Mouse (Mus musculus) spleen, postnatal 14 days (tissue): Measurements from ENCODE around the gene Stag3.
A peak's percentile ranks its signal among the peaks of the same experiment; 100 is the strongest.

Source experiments
- DNase-seq, 2 experiments: peaks; one replicate each; pipeline ENCODE4 v3.0.0; 2021 to 2022; ENCODE audit warnings: low spot score in 2 of 2

The Stag3 gene

DNA sequence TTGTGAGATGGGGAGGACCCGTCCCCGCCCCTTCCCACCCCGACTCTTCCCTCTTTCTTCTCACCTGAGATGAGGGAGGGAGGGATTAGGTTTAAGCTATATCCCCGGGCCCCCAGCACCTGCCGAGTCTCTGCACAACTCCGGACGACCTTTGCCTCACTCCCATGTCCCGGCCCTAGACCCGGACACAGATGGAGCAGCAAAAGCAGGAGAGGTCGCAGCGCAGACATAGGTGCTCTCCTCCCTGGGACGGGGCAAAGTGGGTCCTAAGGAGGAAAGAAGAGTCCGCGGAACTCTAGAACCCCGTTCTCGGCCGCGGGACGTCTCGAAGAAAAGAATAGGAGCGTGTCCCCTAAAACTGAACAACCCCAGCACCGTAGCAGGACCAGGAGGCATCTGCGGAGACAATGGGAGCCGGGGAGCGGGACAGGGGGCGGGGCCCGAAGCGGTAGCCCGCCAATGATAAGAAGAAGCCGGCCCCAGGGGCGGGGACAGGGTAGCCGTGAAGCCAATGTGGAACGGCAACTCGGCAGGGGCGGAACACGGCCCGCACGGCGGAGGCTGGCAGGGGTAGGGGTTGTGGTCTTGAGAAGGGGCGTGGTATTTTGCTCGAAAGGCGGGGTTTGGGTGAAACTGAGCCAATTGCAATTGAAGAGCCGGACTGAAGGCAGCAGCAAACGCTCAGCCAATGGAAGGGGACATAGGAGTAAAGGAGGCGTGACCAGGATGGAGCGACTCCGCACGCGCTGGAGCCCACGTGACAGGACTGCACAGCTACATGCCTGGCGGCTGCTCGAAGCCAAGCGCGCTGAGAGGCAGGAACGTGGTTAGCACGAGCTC, at the start of gene Stag3, which contains the start of the genes Gm43720 and Gpc2:
Gene Stag3, plus strand, starts transcription at position 656 of the 840 bp plus-strand sequence.
Gene Gm43720, minus strand, starts transcription at position 374 of the 840 bp plus-strand sequence.
Gene Gpc2, minus strand, starts transcription at position 421 of the 840 bp plus-strand sequence.
- DNase-seq, result peak; percentile 64 to 65

GRCm38 (mm10) chr5:138233778-138234177, 46.3 kb upstream of the Stag3 start:
- DNase-seq, result no peak

GRCm38 (mm10) chr5:138234224-138234623, 45.8 kb upstream of the Stag3 start:
- DNase-seq, result no peak

DNA sequence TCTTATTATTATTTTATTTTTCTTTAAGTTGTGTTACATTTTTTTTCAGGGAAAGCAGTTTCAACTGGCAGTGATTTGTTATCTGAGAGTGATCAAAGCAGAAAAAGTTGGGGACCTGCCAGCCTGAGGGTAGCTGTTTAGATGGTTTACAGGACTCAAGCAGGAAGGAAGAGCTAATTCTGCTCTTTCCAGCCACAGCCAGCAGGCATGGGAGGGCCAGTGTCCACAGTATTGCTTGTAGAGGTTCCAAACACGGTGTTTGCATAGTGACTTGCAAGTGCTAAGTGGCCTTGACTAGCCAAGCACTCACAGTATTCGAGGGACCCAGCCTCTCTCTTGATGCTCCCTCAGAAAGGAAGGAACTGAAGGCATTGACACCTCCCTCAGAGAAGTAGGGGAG, 38.5 kb upstream of the Stag3 start:
- no peak for DNase-seq

- DNase-seq, result no peak
Measured at GRCm38 (mm10) chr5:138251144-138251543, 28.9 kb upstream of the Stag3 start.

GRCm38 (mm10) chr5:138253061-138253460, 27.0 kb upstream of the Stag3 start:
- no peak for DNase-seq

DNA sequence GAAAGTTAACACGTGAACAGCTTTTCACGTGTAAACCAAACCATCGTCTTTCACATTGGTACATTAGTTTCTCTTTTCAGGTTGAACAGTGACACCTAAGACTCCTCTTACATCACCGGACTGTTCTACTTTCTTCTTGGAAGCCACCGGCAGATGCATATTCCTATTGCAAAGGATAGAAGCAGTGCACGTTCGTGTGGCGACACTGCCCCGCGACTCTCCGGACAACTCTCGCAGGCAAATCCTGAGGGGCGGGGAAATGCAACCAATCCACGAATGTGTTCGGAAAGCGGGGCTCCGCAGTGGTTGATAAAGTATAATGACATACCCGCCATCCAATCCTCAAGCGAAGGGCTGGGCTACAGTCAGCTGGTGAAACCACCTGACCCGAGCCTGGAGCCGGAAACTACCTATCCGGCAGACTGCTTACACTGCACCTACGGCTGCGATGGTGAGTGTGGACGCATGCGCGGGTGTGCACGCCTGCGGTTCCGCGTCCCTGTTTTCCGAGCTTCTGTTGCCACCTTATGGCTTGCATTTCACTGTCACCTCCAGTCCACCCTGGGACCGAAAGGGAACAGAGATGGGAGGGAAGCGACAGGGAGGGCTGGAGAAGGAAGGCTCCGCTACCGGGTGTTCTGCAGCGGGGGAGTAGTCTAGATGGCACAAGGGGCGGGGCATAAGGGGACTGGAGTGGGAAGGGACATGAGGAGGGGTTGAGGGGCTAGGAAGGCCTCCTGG, 24.5 kb upstream of the Stag3 start, which contains the start of gene Lamtor4:
Gene Lamtor4, plus strand, starts transcription at position 130 of the 741 bp plus-strand sequence.
- peak; percentile 76 to 84 for DNase-seq

DNA sequence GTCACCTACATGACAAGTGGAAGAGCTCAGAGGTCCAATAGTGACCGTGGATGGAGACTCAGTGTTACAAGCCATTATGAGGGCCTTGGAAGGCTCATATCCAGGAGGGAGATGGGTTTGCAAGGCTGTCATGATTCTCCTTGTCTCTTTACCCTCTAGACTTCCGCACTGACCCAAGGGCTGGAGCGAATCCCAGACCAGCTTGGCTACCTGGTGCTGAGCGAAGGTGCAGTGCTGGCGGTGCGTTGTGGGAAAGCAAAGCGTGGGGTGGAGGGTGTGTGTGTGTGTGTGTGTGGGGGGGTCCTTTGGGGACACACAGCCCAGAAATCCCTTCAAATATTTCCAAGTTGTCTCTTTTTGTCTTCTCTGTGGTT, 24.0 kb upstream of the Stag3 start:
- DNase-seq, result no peak

GRCm38 (mm10) chr5:138256966-138257584, 23.0 kb upstream of the Stag3 start:
- DNase-seq, result peak in 1 of 2 experiments; percentile 31

DNA sequence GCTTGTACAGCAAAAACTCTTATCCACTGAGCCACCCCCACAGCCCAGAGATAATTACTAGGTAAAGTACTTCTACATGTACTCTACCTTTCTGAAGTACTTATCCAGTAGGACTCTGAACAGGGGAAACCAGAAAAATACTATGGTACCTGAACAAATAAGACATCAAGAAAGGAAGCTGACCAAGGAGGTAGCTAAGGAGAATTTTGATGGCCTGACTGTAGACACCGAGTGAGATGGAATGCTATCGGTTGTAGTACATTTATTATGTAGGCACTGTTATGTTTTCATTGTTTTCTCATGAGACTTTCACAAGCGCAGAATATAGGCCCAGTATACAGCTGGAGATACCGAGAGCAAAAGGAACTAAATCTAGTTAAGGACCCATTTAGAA, 22.5 kb upstream of the Stag3 start:
- DNase-seq, result no peak

- no peak for DNase-seq
Measured at GRCm38 (mm10) chr5:138258078-138258477, 22.0 kb upstream of the Stag3 start.

DNA sequence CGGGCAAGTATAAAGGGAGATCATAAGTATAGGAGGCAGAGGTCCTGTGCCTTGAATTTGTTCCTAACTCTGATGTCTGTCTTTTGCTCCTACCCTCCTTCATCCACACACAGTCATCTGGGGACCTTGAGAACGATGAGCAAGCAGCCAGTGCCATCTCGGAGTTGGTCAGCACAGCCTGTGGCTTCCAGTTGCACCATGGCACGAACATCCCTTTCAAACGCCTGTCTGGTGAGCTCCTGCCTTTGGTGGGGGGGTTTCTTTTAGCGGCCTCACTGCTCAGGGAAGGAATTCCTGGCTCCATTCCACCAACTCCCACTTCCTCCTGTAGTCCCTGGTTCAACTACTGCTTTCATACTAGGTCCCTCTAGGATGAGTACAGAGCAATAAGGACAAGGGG, 21.5 kb upstream of the Stag3 start:
- no peak for DNase-seq

DNA sequence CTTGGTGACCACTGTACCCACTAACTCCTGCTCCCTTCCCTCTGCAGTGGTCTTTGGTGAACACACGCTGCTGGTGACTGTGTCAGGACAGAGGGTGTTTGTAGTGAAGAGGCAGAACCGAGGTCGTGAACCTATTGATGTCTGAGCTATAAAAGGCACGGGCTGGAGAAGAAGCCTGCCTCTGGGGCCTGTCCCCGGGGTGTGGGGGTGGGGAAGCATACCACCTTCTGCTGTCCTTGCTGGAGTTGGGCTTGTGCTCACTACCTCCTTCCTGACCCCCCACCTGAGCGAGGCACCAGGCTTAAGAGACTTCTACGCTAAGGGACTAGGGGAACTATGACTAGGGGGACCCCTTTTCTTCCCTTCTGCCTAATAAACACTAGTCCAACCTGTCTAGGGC, 21.0 kb upstream of the Stag3 start:
- DNase-seq, result no peak

DNA sequence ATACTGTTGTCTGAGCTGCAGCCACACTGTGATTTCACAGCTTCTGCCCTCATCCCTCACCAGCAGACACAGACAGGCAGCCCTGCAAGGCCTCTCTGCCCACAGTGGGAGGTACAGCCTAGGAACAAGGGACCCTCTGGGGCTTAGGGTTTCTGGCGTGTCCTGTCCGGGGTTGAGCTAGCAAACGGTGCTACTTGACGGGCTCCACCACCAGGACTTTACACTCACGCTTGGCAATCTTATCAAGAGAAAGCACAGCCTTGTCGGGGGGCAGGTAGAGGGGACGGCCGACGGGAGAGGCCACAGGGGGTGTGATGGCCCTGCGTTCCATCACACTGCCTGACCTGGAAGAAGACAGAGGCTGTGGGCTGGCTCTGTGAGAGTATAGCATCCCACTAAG, 20.0 kb upstream of the Stag3 start:
- DNase-seq, result no peak

DNA sequence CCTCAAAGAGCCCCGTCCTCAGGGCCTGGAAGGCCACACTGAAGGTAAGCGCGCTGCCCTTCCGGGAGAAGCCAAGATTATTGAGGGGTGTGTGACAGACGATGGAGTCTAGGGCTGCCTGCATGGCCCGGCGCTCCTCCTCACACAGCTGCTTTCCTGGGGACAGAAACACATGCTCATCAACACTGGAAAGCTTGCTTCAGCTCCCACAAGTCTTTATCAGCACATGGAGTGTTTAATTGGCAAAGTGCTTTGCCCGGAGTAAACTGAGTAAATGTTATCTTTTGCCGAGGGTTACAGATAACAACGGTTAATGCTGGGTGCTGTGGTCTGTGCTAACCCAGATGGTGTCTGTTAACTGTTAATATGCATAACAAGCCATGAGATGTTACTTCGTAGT, 19.2 kb upstream of the Stag3 start:
- no peak for DNase-seq

DNA sequence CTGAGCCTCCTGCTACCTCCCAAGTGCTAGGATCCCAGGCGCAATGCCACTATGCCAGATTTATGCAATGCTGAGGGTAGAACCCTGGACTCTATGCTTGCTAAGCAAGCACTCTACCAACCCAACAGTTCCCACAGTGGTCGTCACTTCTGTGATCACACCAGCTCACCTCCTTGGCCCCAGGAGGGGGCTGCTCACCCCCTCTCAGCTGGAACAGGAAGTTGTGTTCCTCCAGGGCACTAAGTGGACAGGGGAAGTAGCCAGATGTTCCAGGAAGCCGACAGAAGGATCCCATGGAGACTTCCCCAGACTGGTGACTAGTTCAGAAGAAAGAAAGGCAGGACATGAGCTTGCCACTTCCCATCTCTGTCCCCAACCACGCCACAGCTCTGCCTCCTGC, 18.0 kb upstream of the Stag3 start:
- DNase-seq, result no peak

DNA sequence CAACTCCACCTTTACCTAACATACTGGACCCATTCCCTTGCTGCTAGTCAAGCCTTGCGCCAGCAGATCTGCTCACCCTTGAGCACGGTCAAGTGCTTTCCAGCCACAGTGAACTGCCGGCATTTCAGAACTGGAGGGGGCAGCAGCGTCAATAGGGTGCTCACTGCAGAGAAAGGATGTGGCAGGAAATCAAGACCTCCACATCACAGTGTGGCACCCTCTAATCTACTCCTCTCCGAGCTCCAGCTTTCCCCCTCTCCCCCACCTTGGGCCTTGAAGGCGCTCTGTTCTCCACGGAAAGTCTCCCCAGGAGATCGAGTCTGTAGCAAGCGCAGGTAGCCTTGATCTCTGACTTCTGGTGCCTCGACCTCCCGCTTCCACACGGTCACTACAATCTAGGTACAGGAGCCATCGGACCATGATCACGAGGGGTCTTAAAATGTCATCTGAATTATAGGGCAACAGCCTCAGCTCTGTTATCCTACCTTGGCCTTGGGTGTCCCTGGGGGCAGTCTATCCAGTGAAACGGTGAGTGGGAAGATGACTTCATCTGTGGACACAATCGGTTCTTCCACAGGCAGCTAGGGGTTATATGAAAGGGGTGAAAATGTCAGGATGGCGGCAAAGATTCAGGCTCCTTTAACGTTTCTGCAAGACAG, 17.3 kb upstream of the Stag3 start:
- no peak for DNase-seq

GRCm38 (mm10) chr5:138263260-138264206, 16.5 kb upstream of the Stag3 start, which contains the start of gene BC037034:
Gene BC037034, minus strand, starts transcription at chr5:138264033.
- DNase-seq, result peak; percentile 83 to 87

- no peak for DNase-seq
Measured at GRCm38 (mm10) chr5:138264207-138264578, 15.8 kb upstream of the Stag3 start.

GRCm38 (mm10) chr5:138265712-138266111, 14.3 kb upstream of the Stag3 start:
- DNase-seq, result no peak

- no peak for DNase-seq
Measured at GRCm38 (mm10) chr5:138267114-138267513, 12.9 kb upstream of the Stag3 start.
